Mouse (Mus musculus) thymus, adult 2 months (tissue): ENCODE measurements around the gene Xrcc4. TPM values are rescaled to one million over a fixed set of nuclear protein-coding genes. Genes with fewer than 3 reads are reported as not detected.
A peak's percentile ranks its signal among the peaks of the same experiment; 100 is the strongest.

ENCODE experiments used
- DNase-seq: peaks from one replicate; pipeline ENCODE4 v3.0.0; 2021
- H3K27ac ChIP-seq: fragments of 200-500 bp; 2 replicates; pipeline ENCODE4 v1.5.1; 2012; ENCODE audit warnings: low read length, control low read depth; ENCODE audit not compliant: control insufficient read depth, insufficient read depth
- H3K27me3 ChIP-seq: fragments of 200-500 bp; 2 replicates; pipeline ENCODE4 v1.6.1; 2012; ENCODE audit warnings: mild to moderate bottlenecking, low read length, moderate library complexity, mixed read lengths; ENCODE audit not compliant: control insufficient read depth, insufficient read depth
- H3K36me3 ChIP-seq: fragments of 200-500 bp; 2 replicates; pipeline ENCODE4 v1.6.1; 2012; ENCODE audit warnings: mild to moderate bottlenecking, low read length, moderate library complexity; ENCODE audit not compliant: control insufficient read depth, insufficient read depth
- H3K4me1 ChIP-seq: fragments of 200-500 bp; replicated peaks from 2 replicates; pipeline ENCODE4 v1.6.1; 2012; ENCODE audit warnings: low read length; ENCODE audit not compliant: control insufficient read depth, insufficient read depth
- H3K4me3 ChIP-seq: fragments of 200-500 bp; 2 replicates; pipeline ENCODE4 v1.5.1; 2012; ENCODE audit warnings: mild to moderate bottlenecking, low read length, control low read depth, moderate library complexity; ENCODE audit not compliant: control insufficient read depth, insufficient read depth
- CTCF ChIP-seq: fragments of 200-500 bp; IDR thresholded peaks from 2 replicates; pipeline ENCODE4 v1.5.1; 2012; ENCODE audit warnings: mild to moderate bottlenecking, control low read depth, low read length, moderate library complexity, borderline replicate concordance; ENCODE audit not compliant: control insufficient read depth, poor library complexity, insufficient read depth; ENCODE audit errors: extremely low read depth
- POLR2A ChIP-seq: fragments of 200-500 bp; IDR thresholded peaks from 2 replicates; pipeline ENCODE4 v1.6.1; 2012; ENCODE audit warnings: mild to moderate bottlenecking, low read length, control low read depth, moderate library complexity; ENCODE audit not compliant: control insufficient read depth, poor library complexity, insufficient read depth; ENCODE audit errors: extremely low read depth
- WGBS: fragments of 180-500 bp; shearing (Covaris S2); methylation state at CpG from one replicate; pipeline ENCODE4 v1.1.7; 2018; 5-methylcytosine and 5-hydroxymethylcytosine counted together
- polyA plus RNA-seq: library from polyadenylated mRNA; depleted of rRNA; stranded (reverse); fragments of >200 nt; gene quantifications from 2 replicates; pipeline ENCODE4 v1.2.3, GENCODE M21; 2012

Xrcc4 gene
- polyA plus RNA-seq, 1 experiment: 1.9 TPM

DNA sequence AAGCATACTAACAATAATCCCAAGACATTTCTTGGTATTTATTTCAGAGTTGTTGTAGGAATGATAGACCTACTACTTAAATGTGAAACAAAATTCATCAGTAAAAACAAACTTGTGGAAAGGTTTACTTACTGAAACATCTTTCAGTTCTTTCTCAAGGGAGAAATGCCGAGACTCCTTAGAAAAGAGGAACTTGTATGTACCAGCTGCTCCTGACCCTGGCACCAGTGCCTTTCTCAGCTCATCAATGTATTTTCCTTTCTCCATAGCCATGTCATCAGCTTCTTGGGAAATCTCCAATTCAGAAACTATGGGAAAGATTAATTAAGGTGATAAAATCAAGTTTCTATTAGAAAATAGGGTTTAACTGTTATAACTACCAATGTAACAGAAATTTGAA is 27.5 kb downstream of the Xrcc4 start:
- WGBS: 76% methylated on average over 1 of the region's 1 CpGs
- DNase-seq: no peak

DNA sequence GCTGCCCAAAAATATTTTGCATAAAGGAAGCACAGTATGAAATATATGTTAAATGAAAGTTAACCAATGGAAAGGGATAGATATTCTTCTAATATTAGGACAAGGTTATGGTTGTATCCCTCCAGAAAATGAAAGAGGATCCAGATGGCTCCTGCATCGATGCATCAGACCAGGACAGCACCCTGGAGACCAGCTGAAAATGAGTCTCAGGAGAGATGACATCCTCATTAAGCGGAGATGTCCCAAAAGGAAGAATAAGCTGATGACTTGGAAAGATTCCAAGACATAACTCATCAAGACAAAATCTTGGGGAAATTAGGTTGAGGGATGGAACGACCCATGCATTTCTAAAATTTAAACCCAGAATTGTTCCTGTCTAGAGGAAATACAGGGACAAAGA is 37.0 kb downstream of the Xrcc4 start:
- DNase-seq: no peak
- 93% methylated on average over 3 of the region's 3 CpGs for WGBS
- Histone ChIP-seq H3K27ac (no peak overlapping the region), H3K27me3 (no peaks in the 10 kb centered on the region), H3K4me1 (no peaks in the 10 kb centered on the region), H3K36me3 (no peaks in the 10 kb centered on the region), H3K4me3 (no peak overlapping the region)
- TF ChIP-seq POLR2A: no peak
- TF ChIP-seq CTCF: no peak

More for the DNA sequence above, 27.5 kb downstream of the Xrcc4 start:
- Histone ChIP-seq H3K4me3 (no peak overlapping the region), H3K4me1 (no peaks in the 10 kb centered on the region), H3K27ac (no peak overlapping the region), H3K27me3 (no peaks in the 10 kb centered on the region), H3K36me3 (no peaks in the 10 kb centered on the region)
- TF ChIP-seq POLR2A: no peak
- TF ChIP-seq CTCF: no peak

DNA sequence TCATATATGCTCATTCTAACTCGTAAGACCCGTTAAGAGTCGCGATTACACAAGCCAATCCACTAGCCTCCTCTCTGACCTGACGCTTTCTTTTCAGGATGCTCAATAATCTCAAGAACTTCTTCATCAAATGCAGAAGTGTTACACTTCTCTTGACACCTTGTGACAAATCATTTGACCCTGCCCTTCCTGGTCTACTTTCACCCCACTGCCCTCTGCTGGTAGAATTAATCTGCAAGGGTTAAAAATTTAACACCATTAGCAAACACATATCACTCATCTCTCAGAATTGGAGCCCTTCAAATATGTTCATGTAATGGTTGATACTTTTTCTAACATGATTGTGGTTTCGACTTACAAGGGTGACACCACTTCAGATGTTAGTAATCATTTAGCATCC is 37.7 kb downstream of the Xrcc4 start:
- H3K4me1 ChIP-seq: no peaks in the 10 kb centered on the region
- H3K36me3 ChIP-seq: no peaks in the 10 kb centered on the region
- DNase-seq: peak; percentile 2
- H3K4me3 ChIP-seq: no peak overlapping the region
- H3K27me3 ChIP-seq: no peaks in the 10 kb centered on the region
- no peak overlapping the region for H3K27ac ChIP-seq
- 88% methylated on average over 6 of the region's 6 CpGs for WGBS
- no peak for TF ChIP-seq POLR2A
- no peak for TF ChIP-seq CTCF

DNA sequence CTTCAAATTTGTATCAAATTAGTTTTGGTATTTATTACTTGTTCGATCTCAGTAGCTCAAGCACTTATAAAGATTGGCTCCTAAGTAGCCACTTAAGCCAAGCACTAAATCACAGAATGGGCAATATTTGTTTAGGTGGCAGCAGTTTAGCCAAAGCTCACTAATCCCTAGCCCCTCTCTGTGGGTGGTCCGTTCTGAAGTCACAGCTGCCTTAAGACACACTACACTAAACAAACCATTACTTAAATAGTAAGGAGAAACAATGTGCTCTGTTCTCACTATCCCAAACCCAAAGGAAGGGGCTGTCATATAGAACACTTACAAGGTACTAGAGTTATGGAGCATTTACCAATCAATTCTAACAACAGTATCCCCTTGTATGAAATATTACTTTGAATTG is 49.8 kb downstream of the Xrcc4 start:
- WGBS: 97% methylated on average over 2 of the region's 2 CpGs
- TF ChIP-seq POLR2A: no peak
- no peak for TF ChIP-seq CTCF
- Histone ChIP-seq H3K36me3 (no peaks in the 10 kb centered on the region), H3K27me3 (no peaks in the 10 kb centered on the region), H3K27ac (no peak overlapping the region), H3K4me1 (no peaks in the 10 kb centered on the region), H3K4me3 (no peak overlapping the region)
- no peak for DNase-seq

DNA sequence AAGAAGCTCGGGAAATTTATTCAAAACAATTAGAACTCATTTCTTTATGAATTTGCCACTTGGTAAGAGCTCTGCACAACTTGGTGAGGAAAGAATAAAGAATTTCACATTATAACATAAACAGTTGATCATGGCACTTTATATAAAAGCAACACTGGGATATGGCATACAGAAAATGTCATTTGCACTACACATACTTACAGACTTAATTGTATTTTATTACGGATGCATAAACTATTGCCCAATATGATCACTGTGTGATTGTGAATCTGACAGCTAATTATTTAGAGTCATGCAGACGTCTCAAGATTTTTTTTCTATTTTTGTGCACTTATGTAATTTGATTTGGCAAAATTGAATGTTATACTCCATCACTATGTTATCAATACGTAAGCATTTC is 56.4 kb downstream of the Xrcc4 start:
- H3K4me1 ChIP-seq: no peaks in the 10 kb centered on the region
- no peaks in the 10 kb centered on the region for H3K27me3 ChIP-seq
- H3K27ac ChIP-seq: no peak overlapping the region
- H3K4me3 ChIP-seq: no peak overlapping the region
- DNase-seq: no peak
- no peak for TF ChIP-seq CTCF
- TF ChIP-seq POLR2A: no peak
- 95% methylated on average over 4 of the region's 4 CpGs for WGBS
- H3K36me3 ChIP-seq: no peaks in the 10 kb centered on the region

DNA sequence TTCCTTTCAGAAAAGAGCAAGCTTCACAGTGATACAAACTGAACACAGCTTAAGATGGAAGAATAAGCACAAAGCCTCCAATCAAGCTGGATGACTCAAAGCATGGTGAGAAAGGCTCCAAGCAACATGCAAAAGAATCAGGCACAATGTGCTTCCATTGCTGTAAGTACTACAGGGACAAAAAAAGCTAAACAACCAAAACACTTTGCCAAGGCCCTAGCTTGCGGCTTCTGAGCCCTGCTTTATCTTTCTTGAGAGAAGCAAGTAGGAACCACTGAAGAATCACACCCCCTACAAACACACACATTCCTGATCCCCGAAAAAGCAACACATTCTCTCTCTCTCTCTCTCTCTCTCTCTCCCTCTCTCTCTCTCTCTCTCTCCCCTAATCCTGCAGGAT is 56.9 kb downstream of the Xrcc4 start:
- Histone ChIP-seq H3K27ac (no peak overlapping the region), H3K4me3 (no peak overlapping the region), H3K36me3 (no peaks in the 10 kb centered on the region), H3K27me3 (no peaks in the 10 kb centered on the region), H3K4me1 (no peaks in the 10 kb centered on the region)
- no peak for DNase-seq
- TF ChIP-seq CTCF (no peak), POLR2A (no peak)
- WGBS: 82% methylated on average over 2 of the region's 2 CpGs

DNA sequence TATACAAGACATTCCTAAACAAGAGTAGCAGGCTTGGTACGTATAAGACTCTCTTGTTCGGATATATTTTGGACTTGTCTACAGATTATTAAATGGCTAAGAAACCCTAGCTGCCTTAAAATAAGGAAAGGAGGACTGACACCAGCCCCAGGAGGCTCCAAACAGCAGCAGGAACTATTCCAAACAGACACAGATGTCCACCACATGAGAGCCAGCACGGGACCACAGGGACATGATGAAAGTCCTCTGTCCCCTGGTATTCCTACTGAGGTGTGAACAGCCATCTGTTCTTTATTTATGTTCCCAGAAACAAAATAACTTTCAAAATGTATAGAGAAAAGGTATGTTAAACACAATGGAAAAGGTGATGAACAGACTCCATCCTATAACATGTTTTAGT is 58.5 kb downstream of the Xrcc4 start:
- no peak for DNase-seq
- H3K4me1 ChIP-seq: no peaks in the 10 kb centered on the region
- WGBS: 94% methylated on average over 3 of the region's 3 CpGs
- H3K27ac ChIP-seq: no peak overlapping the region
- H3K27me3 ChIP-seq: no peaks in the 10 kb centered on the region
- H3K36me3 ChIP-seq: no peaks in the 10 kb centered on the region
- no peak for TF ChIP-seq CTCF
- no peak for TF ChIP-seq POLR2A
- no peak overlapping the region for H3K4me3 ChIP-seq
